Mouse (Mus musculus): ENCODE results near the gene Baiap2. TPM values are rescaled to one million over a fixed set of nuclear protein-coding genes. Genes with fewer than 3 reads are reported as not detected.

Gene Baiap2
- polyA plus RNA-seq, 1 experiment: 7.9 TPM

- Histone ChIP-seq H3K27ac (ENCODE audit: control insufficient read depth, insufficient read depth, low read depth, low read length, poor library complexity) (no peak overlapping the region), H3K4me1 (ENCODE audit: control insufficient read depth, insufficient read depth, low read length) (no peaks in the 10 kb centered on the region), H3K4me3 (replicated peaks; ENCODE audit: control insufficient read depth, low read depth, low read length) (no peak overlapping the region)
- TF ChIP-seq POLR2A (IDR thresholded peaks at IDR 0.05; ENCODE audit: borderline replicate concordance, control insufficient read depth, low read depth, low read length) (no peak), CTCF (IDR thresholded peaks at IDR 0.05; ENCODE audit: control insufficient read depth, insufficient read depth, low read length) (no peak)
- 78% methylated on average over 5 of the region's 5 CpGs for WGBS
Measured at GRCm38 (mm10) chr11:119905794-119906193, 36.8 kb upstream of the Baiap2 start.

- H3K27ac ChIP-seq (ENCODE audit: control insufficient read depth, insufficient read depth, low read depth, low read length, poor library complexity): no peak overlapping the region
- TF ChIP-seq CTCF (IDR thresholded peaks at IDR 0.05; ENCODE audit: control insufficient read depth, insufficient read depth, low read length) (no peak), POLR2A (IDR thresholded peaks at IDR 0.05; ENCODE audit: borderline replicate concordance, control insufficient read depth, low read depth, low read length) (no peak)
- no peak overlapping the region for H3K4me3 ChIP-seq (replicated peaks; ENCODE audit: control insufficient read depth, low read depth, low read length)
- WGBS: 41% methylated on average over 7 of the region's 7 CpGs
- H3K4me1 ChIP-seq (ENCODE audit: control insufficient read depth, insufficient read depth, low read length): no peaks in the 10 kb centered on the region
Measured at GRCm38 (mm10) chr11:119907006-119907650, 35.4 kb upstream of the Baiap2 start.

GRCm38 (mm10) chr11:119907711-119908110 lies 34.9 kb upstream of the Baiap2 start:
- TF ChIP-seq CTCF (IDR thresholded peaks at IDR 0.05; ENCODE audit: control insufficient read depth, insufficient read depth, low read length): no peak
- TF ChIP-seq POLR2A (IDR thresholded peaks at IDR 0.05; ENCODE audit: borderline replicate concordance, control insufficient read depth, low read depth, low read length): no peak
- Histone ChIP-seq H3K4me1 (ENCODE audit: control insufficient read depth, insufficient read depth, low read length) (no peaks in the 10 kb centered on the region), H3K27ac (ENCODE audit: control insufficient read depth, insufficient read depth, low read depth, low read length, poor library complexity) (no peak overlapping the region), H3K4me3 (replicated peaks; ENCODE audit: control insufficient read depth, low read depth, low read length) (no peak overlapping the region)
- WGBS: 28% methylated on average over 7 of the region's 7 CpGs

- Histone ChIP-seq H3K4me1 (ENCODE audit: control insufficient read depth, insufficient read depth, low read length) (peaks cover 6% of the 10 kb centered on the region), H3K4me3 (replicated peaks; ENCODE audit: control insufficient read depth, low read depth, low read length) (no peak overlapping the region), H3K27ac (ENCODE audit: control insufficient read depth, insufficient read depth, low read depth, low read length, poor library complexity) (no peak overlapping the region)
- peak; percentile 90 for TF ChIP-seq CTCF (IDR thresholded peaks at IDR 0.05; ENCODE audit: control insufficient read depth, insufficient read depth, low read length)
- no peak for TF ChIP-seq POLR2A (IDR thresholded peaks at IDR 0.05; ENCODE audit: borderline replicate concordance, control insufficient read depth, low read depth, low read length)
- WGBS: under 1% methylated on average over 5 of the region's 5 CpGs
Measured at GRCm38 (mm10) chr11:119909436-119909835, 33.1 kb upstream of the Baiap2 start.

- 46% methylated on average over 7 of the region's 7 CpGs for WGBS
- H3K4me1 ChIP-seq (ENCODE audit: control insufficient read depth, insufficient read depth, low read length): peaks cover 9% of the 10 kb centered on the region
- TF ChIP-seq POLR2A (IDR thresholded peaks at IDR 0.05; ENCODE audit: borderline replicate concordance, control insufficient read depth, low read depth, low read length) (no peak), CTCF (IDR thresholded peaks at IDR 0.05; ENCODE audit: control insufficient read depth, insufficient read depth, low read length) (no peak)
- no peak overlapping the region for H3K4me3 ChIP-seq (replicated peaks; ENCODE audit: control insufficient read depth, low read depth, low read length)
- 0 out of 2 replicates have a peak overlapping the region, but pooled peaks have one; percentile 1 for H3K27ac ChIP-seq (ENCODE audit: control insufficient read depth, insufficient read depth, low read depth, low read length, poor library complexity)
Measured at GRCm38 (mm10) chr11:119912845-119913244, 29.7 kb upstream of the Baiap2 start.

GRCm38 (mm10) chr11:119913291-119913934 lies 29.1 kb upstream of the Baiap2 start, which contains the start of gene Chmp6:
Chmp6 (plus strand) TSS chr11:119913441.
- H3K27ac ChIP-seq (ENCODE audit: control insufficient read depth, insufficient read depth, low read depth, low read length, poor library complexity): peak within 1 kb of the TSS; percentile 48; the same call in 1 of the 2 replicates
- H3K4me3 ChIP-seq (replicated peaks; ENCODE audit: control insufficient read depth, low read depth, low read length): peak within 1 kb of the TSS; percentile 95
- WGBS: under 1% methylated on average over 48 of the region's 48 CpGs
- TF ChIP-seq POLR2A (IDR thresholded peaks at IDR 0.05; ENCODE audit: borderline replicate concordance, control insufficient read depth, low read depth, low read length): peak; percentile 75; the same call in 1 of the 2 replicates
- no peak for TF ChIP-seq CTCF (IDR thresholded peaks at IDR 0.05; ENCODE audit: control insufficient read depth, insufficient read depth, low read length)
- peaks cover 9% of the 10 kb centered on the region for H3K4me1 ChIP-seq (ENCODE audit: control insufficient read depth, insufficient read depth, low read length)

- Histone ChIP-seq H3K4me1 (ENCODE audit: control insufficient read depth, insufficient read depth, low read length) (peaks cover 9% of the 10 kb centered on the region), H3K27ac (ENCODE audit: control insufficient read depth, insufficient read depth, low read depth, low read length, poor library complexity) (peak overlapping the region; percentile 48; the same call in 1 of the 2 replicates), H3K4me3 (replicated peaks; ENCODE audit: control insufficient read depth, low read depth, low read length) (peak overlapping the region; percentile 95)
- under 1% methylated on average over 26 of the region's 26 CpGs for WGBS
- TF ChIP-seq POLR2A (IDR thresholded peaks at IDR 0.05; ENCODE audit: borderline replicate concordance, control insufficient read depth, low read depth, low read length) (no peak), CTCF (IDR thresholded peaks at IDR 0.05; ENCODE audit: control insufficient read depth, insufficient read depth, low read length) (no peak)
Measured at GRCm38 (mm10) chr11:119913935-119914314, 28.6 kb upstream of the Baiap2 start.

GRCm38 (mm10) chr11:119914381-119914780 lies 28.2 kb upstream of the Baiap2 start:
- peak overlapping the region; percentile 95 for H3K4me3 ChIP-seq (replicated peaks; ENCODE audit: control insufficient read depth, low read depth, low read length)
- H3K27ac ChIP-seq (ENCODE audit: control insufficient read depth, insufficient read depth, low read depth, low read length, poor library complexity): no peak overlapping the region
- WGBS: 5% methylated on average over 4 of the region's 4 CpGs
- no peak for TF ChIP-seq CTCF (IDR thresholded peaks at IDR 0.05; ENCODE audit: control insufficient read depth, insufficient read depth, low read length)
- H3K4me1 ChIP-seq (ENCODE audit: control insufficient read depth, insufficient read depth, low read length): peaks cover 9% of the 10 kb centered on the region

Data from bone marrow, adult 2 months (tissue).